Mouse (Mus musculus): Measurements from ENCODE around the gene Oxsm.

GRCm38 (mm10) chr14:16296816-16297468 lies 47.3 kb upstream of the Oxsm start:
- no peak for TF ChIP-seq CTCF (IDR thresholded peaks at IDR 0.05; ENCODE audit: insufficient read depth, low read depth, low read length)
- no peak for TF ChIP-seq POLR2A (IDR thresholded peaks at IDR 0.05; ENCODE audit: insufficient read depth, low read depth, low read length)

Measured in olfactory bulb, adult 2 months (tissue).